8 mouse cellular contexts compared by ENCODE assay signal in the genomic region with DNA sequence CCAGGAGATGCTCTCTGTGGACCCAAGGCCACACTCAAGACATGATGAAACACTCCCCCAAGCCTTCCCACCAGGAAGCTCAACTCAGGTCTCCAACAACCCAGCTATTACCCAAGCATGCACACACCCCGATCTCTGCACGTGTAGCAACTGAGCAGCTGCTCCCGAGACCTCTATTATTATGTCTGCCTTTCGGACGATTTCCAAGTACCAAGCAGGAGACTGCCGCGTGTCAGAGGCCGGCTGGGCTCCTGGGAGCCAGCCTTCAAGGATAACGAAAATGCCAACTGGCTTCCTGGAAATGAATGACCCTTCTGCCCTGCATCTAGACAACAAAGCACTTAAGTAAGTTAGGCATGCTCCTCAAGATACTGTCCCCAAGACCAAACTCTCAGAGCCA. TPM values are rescaled to one million over a fixed set of nuclear protein-coding genes. Genes with fewer than 3 reads are reported as not detected.
DNase-seq lines count a peak whose midpoint lies in the region; ATAC-seq and TF ChIP-seq lines count a peak whose summit lies in the region.
"Had no signal": no experiment of that assay in that cellular context is flagged by ENCODE, and none has a peak within 500 bp of the region (broad histone marks: within the 10 kb centered on the region; RNA-seq: fewer than 3 reads in every experiment).

No protein-coding gene starts in this region.

- no peaks in the 10 kb centered on the region for H3K27me3 ChIP-seq in thymus, adult 2 months (ENCODE audit: control insufficient read depth, insufficient read depth, low read length)
- no peaks in the 10 kb centered on the region for H3K27me3 ChIP-seq in limb, embryonic 15.5 days

- DNase-seq in thymus, adult 2 months, result no peak
- DNase-seq in thymus, postnatal 25 days, result no peak
- DNase-seq in layer of hippocampus, postnatal 14 days (ENCODE audit: low spot score in 2 of 2), result no peak
- DNase-seq in MN1 (ENCODE audit: low spot score), result no peak
- DNase-seq: kidney, postnatal 4 days had no signal

- no peaks in the 10 kb centered on the region for H3K36me3 ChIP-seq in thymus, adult 2 months (ENCODE audit: control insufficient read depth, insufficient read depth, low read length)
- H3K36me3 ChIP-seq in limb, embryonic 15.5 days, result peaks cover 11% of the 10 kb centered on the region

- no peak overlapping the region for H3K27ac ChIP-seq in thymus, adult 2 months (ENCODE audit: control insufficient read depth, insufficient read depth, low read length)
- H3K27ac ChIP-seq in limb, embryonic 15.5 days, result peak overlapping the region; percentile 94

- no peak overlapping the region for H3K9ac ChIP-seq in limb, embryonic 15.5 days

- ATAC-seq in granulocyte monocyte progenitor cell, adult 5-6 weeks (replicated peaks; ENCODE audit: poor library complexity, severe bottlenecking), result peak; percentile 28; the same call in 1 of the 2 replicates
- ATAC-seq in limb, embryonic 15.5 days (ENCODE audit: insufficient number of reproducible peaks, low FRiP score, low TSS enrichment, low read depth), result no peak
- no peak for ATAC-seq in megakaryocyte-erythroid progenitor cell, adult 5-6 weeks (replicated peaks; ENCODE audit: low FRiP score, low TSS enrichment, poor library complexity, severe bottlenecking)

- no peaks in the 10 kb centered on the region for H3K9me3 ChIP-seq in limb, embryonic 15.5 days

- H3K4me2 ChIP-seq in limb, embryonic 15.5 days, result peak overlapping the region; percentile 81

- TF ChIP-seq CTCF in thymus, adult 2 months (IDR thresholded peaks at IDR 0.05; ENCODE audit: borderline replicate concordance, control insufficient read depth, extremely low read depth, insufficient read depth, low read length, poor library complexity), result no peak

- peak overlapping the region; percentile 79; the same call in 1 of the 2 replicates for H3K4me3 ChIP-seq in thymus, adult 2 months (ENCODE audit: control insufficient read depth, insufficient read depth, low read length)
- H3K4me3 ChIP-seq in limb, embryonic 15.5 days, result peak overlapping the region; percentile 74

- peaks cover 17% of the 10 kb centered on the region for H3K4me1 ChIP-seq in thymus, adult 2 months (replicated peaks; ENCODE audit: control insufficient read depth, insufficient read depth, low read length)
- peaks cover 27% of the 10 kb centered on the region for H3K4me1 ChIP-seq in limb, embryonic 15.5 days

- no peak for TF ChIP-seq POLR2A in thymus, adult 2 months (IDR thresholded peaks at IDR 0.05; ENCODE audit: control insufficient read depth, extremely low read depth, insufficient read depth, low read length, poor library complexity)

- WGBS in thymus, adult 2 months, result 88% methylated on average over 9 of the region's 9 CpGs
- 24% methylated on average over 9 of the region's 9 CpGs for WGBS in limb, embryonic 15.5 days

RNA-seq across cellular contexts. Expression of a gene that starts 2.1 kb away (rescaled TPM):
- polyA plus RNA-seq in thymus, adult 2 months (2012; rRNA removed), result 75.6 and 83.9 TPM in 2 replicates
- 28.2 and 43.1 TPM in 2 replicates for total RNA-seq in granulocyte monocyte progenitor cell, adult 5-6 weeks (2014; fragmentation: Nextera tagmentation)
- 9.5 and 14.0 TPM in 2 replicates for total RNA-seq in granulocyte monocyte progenitor cell, adult 5-6 weeks (2017)
- polyA plus RNA-seq in limb, embryonic 15.5 days (2015; fragmentation: Nextera tagmentation; extraction: Ambion mirVana), result 93.5 and 102 TPM in 2 replicates
- total RNA-seq in megakaryocyte-erythroid progenitor cell, adult 5-6 weeks (2014; fragmentation: Nextera tagmentation), result 17.7 and 23.1 TPM in 2 replicates
- 5.5 and 11.8 TPM in 2 replicates for total RNA-seq in megakaryocyte-erythroid progenitor cell, adult 5-6 weeks (2017)
- total RNA-seq in layer of hippocampus, postnatal 14 days (2021), result 10 to 100 TPM; 28.0 to 35.0 TPM
